Mouse (Mus musculus) G1E-ER4 (cell line): ENCODE measurements around the gene Vmn2r57. TPM values are rescaled to one million over a fixed set of nuclear protein-coding genes. Genes with fewer than 3 reads are reported as not detected.
"Not testable (repeated sequence)": the region's sequence is repeated elsewhere in the genome, so short reads cannot be mapped to it uniquely, and the experiment has no call there.

ENCODE experiments used
- GATA1 ChIP-seq: IDR thresholded peaks from one replicate; pipeline ENCODE4 v1.8.0; 2012; ENCODE audit warnings: low read length, inconsistent platforms
- polyA plus RNA-seq: library from polyadenylated mRNA; stranded (reverse); fragments of >175 nt; gene quantifications from 2 replicates; pipeline ENCODE4 v1.2.3, GENCODE M21; 2012

The Vmn2r57 gene
- not detected in 2 replicates for polyA plus RNA-seq

DNA sequence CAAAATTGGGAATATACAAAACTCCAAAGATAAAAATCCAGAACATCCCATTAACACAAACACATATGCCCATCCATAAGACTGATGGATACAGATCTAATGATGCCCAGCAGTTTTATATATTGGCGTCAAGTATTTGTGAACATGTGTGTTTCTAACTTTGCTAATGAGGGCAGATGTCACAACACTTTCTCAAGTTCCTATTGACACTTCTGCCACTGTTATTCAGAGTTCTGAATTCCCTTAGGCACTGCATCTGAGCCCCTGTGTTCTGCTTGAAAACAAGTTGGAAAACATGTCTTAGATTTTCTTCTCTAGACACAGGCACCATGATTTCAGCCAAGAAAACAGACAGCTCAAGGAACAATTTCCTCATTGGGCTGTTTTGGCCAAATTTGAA lies at the start of gene Vmn2r57:
Gene Vmn2r57, minus strand, starts transcription at position 101 of the 400 bp plus-strand sequence.
- not testable (repeated sequence) for TF ChIP-seq GATA1

DNA sequence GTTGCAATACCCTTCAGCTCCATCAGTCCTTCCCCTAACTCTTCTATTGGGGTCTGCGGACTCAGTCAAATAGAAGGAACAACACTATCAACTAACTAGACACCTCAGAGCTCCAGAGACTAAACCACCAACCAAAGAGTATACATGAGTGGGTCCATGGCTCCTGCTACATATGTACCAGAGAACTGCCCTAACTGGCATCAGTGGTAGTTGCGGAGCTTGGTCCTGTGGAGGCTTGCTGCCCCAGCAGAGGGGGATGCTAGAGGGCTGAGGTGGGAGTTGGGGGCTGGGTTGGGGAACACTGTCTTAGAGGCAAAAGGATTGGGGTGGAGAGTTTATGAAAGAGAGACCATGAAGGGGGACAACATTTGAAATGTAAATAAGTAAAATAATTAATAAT lies 49.4 kb upstream of the Vmn2r57 start:
- no peak for TF ChIP-seq GATA1

GRCm38 (mm10) chr7:41451864-41452263 lies 3.4 kb upstream of the Vmn2r57 start:
- TF ChIP-seq GATA1, result no peak

GRCm38 (mm10) chr7:41394130-41394529 lies 54.4 kb downstream of the Vmn2r57 start:
- no peak for TF ChIP-seq GATA1

GRCm38 (mm10) chr7:41393048-41393971 lies 55.2 kb downstream of the Vmn2r57 start, which contains the start of gene AI987944:
Gene AI987944, minus strand, starts transcription at chr7:41393379.
- TF ChIP-seq GATA1, result no peak

Other genes with a start within 250 kb of the Vmn2r57 start
- 0.39 and 0.68 TPM in 2 replicates for gene AI987944, start 55.3 kb downstream of the Vmn2r57 start, polyA plus RNA-seq
- not detected in 2 replicates for gene Gm20449, start 50.7 kb upstream of the Vmn2r57 start, polyA plus RNA-seq
- 0.19 and 0.29 TPM in 2 replicates for gene AW146154, start 51.2 kb upstream of the Vmn2r57 start, polyA plus RNA-seq
- gene Gm6871, start 125.0 kb upstream of the Vmn2r57 start, polyA plus RNA-seq, result 0.71 and 0.94 TPM in 2 replicates
- 0.83 and 1.0 TPM in 2 replicates for gene 2610021A01Rik, start 150.5 kb upstream of the Vmn2r57 start, polyA plus RNA-seq
- 0.10 and 0.40 TPM in 2 replicates for gene Zfp788, start 184.5 kb upstream of the Vmn2r57 start, polyA plus RNA-seq